Mouse (Mus musculus) MEL (cell line): ENCODE measurements around the gene Gm17657. TPM values are rescaled to one million over a fixed set of nuclear protein-coding genes. Genes with fewer than 3 reads are reported as not detected.
A peak's percentile ranks its signal among the peaks of the same experiment; 100 is the strongest.

Source experiments
- DNase-seq: peaks from one replicate; pipeline ENCODE4 v3.0.0; 2011; ENCODE audit warnings: low read depth, low spot score
- H3K27ac ChIP-seq: 2 replicates; pipeline ENCODE4 v1.5.1; 2012; ENCODE audit warnings: low read depth, mild to moderate bottlenecking, control low read depth, low read length, moderate library complexity; ENCODE audit not compliant: control insufficient read depth
- H3K27me3 ChIP-seq, 2 experiments: fragments of 150-350 bp in 1 of 2; sonication (generic) in 1 of 2; 2 replicates each; pipeline ENCODE4 v1.6.1; 2012; ENCODE audit warnings: low read length in 2 of 2, mild to moderate bottlenecking in 2 of 2, improper control_type of control experiment in 1 of 2, moderate library complexity in 1 of 2; ENCODE audit not compliant: insufficient read depth in 2 of 2, control insufficient read depth in 1 of 2
- H3K36me3 ChIP-seq, 2 experiments: 2 replicates each; pipeline ENCODE4 v1.6.1; 2012 to 2014; ENCODE audit warnings: low read length in 2 of 2, improper control_type of control experiment in 1 of 2, inconsistent platforms in 1 of 2, mild to moderate bottlenecking in 1 of 2; ENCODE audit not compliant: insufficient read depth in 2 of 2, control insufficient read depth in 1 of 2
- H3K4me1 ChIP-seq, 2 experiments: fragments of 150-350 bp in 1 of 2; sonication (generic) in 1 of 2; 2 replicates each; pipeline ENCODE4 v1.6.1; 2012; ENCODE audit warnings: low read length in 2 of 2, improper control_type of control experiment in 1 of 2, mild to moderate bottlenecking in 1 of 2; ENCODE audit not compliant: insufficient read depth in 2 of 2, control insufficient read depth in 1 of 2
- H3K4me3 ChIP-seq, 2 experiments: fragments of 150-350 bp in 1 of 2; sonication (generic) in 1 of 2; 2 replicates each; pipeline ENCODE4 v1.5.1; 2012; ENCODE audit warnings: low read depth in 2 of 2, low read length in 2 of 2, mild to moderate bottlenecking in 2 of 2, moderate library complexity in 2 of 2, control low read depth in 1 of 2, improper control_type of control experiment in 1 of 2; ENCODE audit not compliant: control insufficient read depth in 1 of 2, insufficient read depth in 1 of 2
- H3K79me2 ChIP-seq: 2 replicates; pipeline ENCODE4 v1.6.1; 2012; ENCODE audit warnings: mild to moderate bottlenecking, low read length, moderate library complexity; ENCODE audit not compliant: control insufficient read depth, poor library complexity, insufficient read depth
- H3K9ac ChIP-seq: 2 replicates; pipeline ENCODE4 v1.6.1; 2012; ENCODE audit warnings: low read depth, mild to moderate bottlenecking, control low read depth, low read length, moderate library complexity; ENCODE audit not compliant: control insufficient read depth, poor library complexity, severe bottlenecking
- H3K9me3 ChIP-seq: fragments of 150-350 bp; sonication (generic); replicated peaks from 2 replicates; pipeline ENCODE4 v1.6.1; 2012; ENCODE audit warnings: mild to moderate bottlenecking, low read length, improper control_type of control experiment, moderate library complexity; ENCODE audit not compliant: insufficient read depth
- BHLHE40 ChIP-seq: IDR thresholded peaks from 2 replicates; pipeline ENCODE4 v1.6.1; 2012; ENCODE audit warnings: low read depth, mild to moderate bottlenecking, inconsistent platforms, low read length, improper control_type of control experiment, borderline replicate concordance
- CHD1 ChIP-seq: IDR thresholded peaks from 2 replicates; pipeline ENCODE4 v1.6.1; 2012; ENCODE audit warnings: low read depth, mild to moderate bottlenecking, inconsistent platforms, low read length, improper control_type of control experiment
- CHD2 ChIP-seq: IDR thresholded peaks from 2 replicates; pipeline ENCODE4 v1.6.1; 2011; ENCODE audit warnings: low read length, improper control_type of control experiment
- E2F4 ChIP-seq: IDR thresholded peaks from 2 replicates; pipeline ENCODE4 v1.6.1; 2011; ENCODE audit warnings: low read depth, low read length, improper control_type of control experiment, borderline replicate concordance
- EP300 ChIP-seq, 2 experiments: IDR thresholded peaks; 2 replicates each; pipeline ENCODE4 v1.6.1; 2011; ENCODE audit warnings: improper control_type of control experiment in 2 of 2, low read length in 2 of 2, low read depth in 1 of 2, mild to moderate bottlenecking in 1 of 2
- ETS1 ChIP-seq: IDR thresholded peaks from 2 replicates; pipeline ENCODE4 v1.6.1; 2012; ENCODE audit warnings: low read depth, mild to moderate bottlenecking, inconsistent platforms, low read length, improper control_type of control experiment, moderate library complexity
- GABPA ChIP-seq: IDR thresholded peaks from 2 replicates; pipeline ENCODE4 v1.6.1; 2012; ENCODE audit warnings: low read depth, mild to moderate bottlenecking, inconsistent platforms, low read length, improper control_type of control experiment, moderate library complexity
- JUND ChIP-seq: IDR thresholded peaks from 2 replicates; pipeline ENCODE4 v1.6.1; 2011; ENCODE audit warnings: low read depth, mild to moderate bottlenecking, improper control_type of control experiment, low read length
- KAT2A ChIP-seq: conservative IDR thresholded peaks from 2 replicates; pipeline ENCODE4 v1.6.1; 2012; ENCODE audit warnings: low read depth, low read length, improper control_type of control experiment, inconsistent platforms
- MAZ ChIP-seq: IDR thresholded peaks from 2 replicates; pipeline ENCODE4 v1.6.1; 2012; ENCODE audit warnings: low read depth, mild to moderate bottlenecking, inconsistent platforms, low read length, improper control_type of control experiment
- MXI1 ChIP-seq: IDR thresholded peaks from 2 replicates; pipeline ENCODE4 v1.6.1; 2011; ENCODE audit warnings: mild to moderate bottlenecking, low read depth, low read length, improper control_type of control experiment
- MYC ChIP-seq: IDR thresholded peaks from 2 replicates; pipeline ENCODE4 v1.6.1; 2011; ENCODE audit warnings: low read depth, mild to moderate bottlenecking, low read length, improper control_type of control experiment, moderate library complexity
- NELFE ChIP-seq: IDR thresholded peaks from 2 replicates; pipeline ENCODE4 v1.6.1; 2011; ENCODE audit warnings: low read depth, low read length, improper control_type of control experiment
- POLR2A ChIP-seq, 2 experiments: IDR thresholded peaks; 2 replicates each; pipeline ENCODE4 v1.6.1; 2011 to 2012; ENCODE audit warnings: low read length in 2 of 2, mild to moderate bottlenecking in 2 of 2, control low read depth in 1 of 2, improper control_type of control experiment in 1 of 2, low read depth in 1 of 2, moderate library complexity in 1 of 2; ENCODE audit not compliant: control insufficient read depth in 1 of 2, insufficient read depth in 1 of 2, poor library complexity in 1 of 2
- POLR2AphosphoS2 ChIP-seq: IDR thresholded peaks from 2 replicates; pipeline ENCODE4 v1.6.1; 2011; ENCODE audit warnings: low read length, improper control_type of control experiment
- RAD21 ChIP-seq: IDR thresholded peaks from 2 replicates; pipeline ENCODE4 v1.6.1; 2011; ENCODE audit warnings: mild to moderate bottlenecking, low read depth, low read length, improper control_type of control experiment
- SIN3A ChIP-seq: IDR thresholded peaks from 2 replicates; pipeline ENCODE4 v1.6.1; 2012; ENCODE audit warnings: low read length, improper control_type of control experiment, inconsistent platforms
- TAL1 ChIP-seq: IDR thresholded peaks from 2 replicates; pipeline ENCODE4 v1.6.1; 2012; ENCODE audit warnings: mild to moderate bottlenecking, inconsistent platforms, low read length, moderate library complexity, mixed read lengths
- TCF12 ChIP-seq: IDR thresholded peaks from 2 replicates; pipeline ENCODE4 v1.6.1; 2014; ENCODE audit warnings: low read depth, mild to moderate bottlenecking, inconsistent platforms, low read length, improper control_type of control experiment, moderate library complexity
- USF2 ChIP-seq, 2 experiments: IDR thresholded peaks; 2 replicates each; pipeline ENCODE4 v1.6.1; 2011 to 2012; ENCODE audit warnings: improper control_type of control experiment in 2 of 2, low read length in 2 of 2, borderline replicate concordance in 1 of 2, inconsistent platforms in 1 of 2, low read depth in 1 of 2, mild to moderate bottlenecking in 1 of 2; ENCODE audit not compliant: insufficient read depth in 1 of 2
- ZC3H11A ChIP-seq: IDR thresholded peaks from 2 replicates; pipeline ENCODE4 v1.6.1; 2012; ENCODE audit warnings: low read depth, mild to moderate bottlenecking, inconsistent platforms, low read length, improper control_type of control experiment
- ZKSCAN1 ChIP-seq: IDR thresholded peaks from 2 replicates; pipeline ENCODE4 v1.6.1; 2012; ENCODE audit warnings: low read depth, mild to moderate bottlenecking, inconsistent platforms, low read length, improper control_type of control experiment, moderate library complexity
- ZMIZ1 ChIP-seq: IDR thresholded peaks from 2 replicates; pipeline ENCODE4 v1.6.1; 2012; ENCODE audit warnings: low read depth, mild to moderate bottlenecking, inconsistent platforms, low read length, improper control_type of control experiment, moderate library complexity
- ZNF384 ChIP-seq: IDR thresholded peaks from 2 replicates; pipeline ENCODE4 v1.6.1; 2012; ENCODE audit warnings: low read depth, mild to moderate bottlenecking, inconsistent platforms, low read length, improper control_type of control experiment
- polyA plus RNA-seq, 2 experiments: library from polyadenylated mRNA; stranded (reverse) in 1 of 2; unstranded in 1 of 2; fragments of >175 nt in 1 of 2; fragments of >200 nt in 1 of 2; gene quantifications; 2 replicates each; pipeline versions ENCODE4 v1.2.1 to v1.2.4; 2012; ENCODE audit warnings: low replicate concordance in 2 of 2, low read depth in 1 of 2; ENCODE audit not compliant: insufficient read length in 2 of 2, insufficient read depth in 1 of 2, missing spikeins in 1 of 2
- total RNA-seq: library from RNA; depleted of rRNA; stranded (reverse); fragments of 300-350 nt; gene quantifications from 2 replicates; pipeline ENCODE4 v1.2.3, GENCODE M21; 2012

The Gm17657 gene
- total and polyA plus RNA-seq, 3 experiments = 0.31 to 2.7 TPM; not detected in 1

GRCm38 (mm10) chr17:29500243-29500740 is 49.1 kb downstream of the Gm17657 start:
- H3K27me3 ChIP-seq = no peaks in the 10 kb centered on the region
- peak overlapping the region; percentile 94 for H3K27ac ChIP-seq
- TF ChIP-seq ZC3H11A (no peak), GABPA (no peak), ETS1 (no peak), MAZ (no peak), RAD21 (no peak), JUND (no peak), BHLHE40 (no peak), CHD1 (no peak), E2F4 (no peak), POLR2A (IDR thresholded peaks at IDR 0.05; ENCODE audit: control insufficient read depth in 1 of 2, insufficient read depth in 1 of 2, low read depth in 1 of 2, low read length in 2 of 2, poor library complexity in 1 of 2) (no peak; a peak in 1 of 4 replicates), CHD2 (no peak), SIN3A (no peak), NELFE (no peak), TCF12 (no peak), USF2 (IDR thresholded peaks at IDR 0.05; ENCODE audit: borderline replicate concordance in 1 of 2, insufficient read depth in 1 of 2, low read depth in 1 of 2, low read length in 2 of 2) (no peak), POLR2AphosphoS2 (no peak), MXI1 (no peak)
- TF ChIP-seq, all 39 proteins: peak for 0
- peak; percentile 77 for DNase-seq
- Histone ChIP-seq H3K4me1 (peaks cover 4 to 51% of the 10 kb centered on the region in 2 experiments; a peak in 3 of 4 replicates), H3K9ac (peak overlapping the region; percentile 65), H3K9me3 (no peaks in the 10 kb centered on the region), H3K4me3 (peak overlapping the region in 1 of 2 experiments; percentile 10; a peak in 2 of 4 replicates), H3K36me3 (peaks cover 0 to 45% of the 10 kb centered on the region in 2 experiments; a peak in 2 of 4 replicates), H3K79me2 (no peaks in the 10 kb centered on the region; the same call in 1 of the 2 replicates)

GRCm38 (mm10) chr17:29499511-29499910 is 49.9 kb downstream of the Gm17657 start:
- H3K27ac ChIP-seq = peak overlapping the region; percentile 94
- TF ChIP-seq POLR2AphosphoS2 (no peak), ZMIZ1 (no peak), MYC (0 out of 2 replicates have a peak, but pooled peaks have one; percentile 58), KAT2A (no peak), ZNF384 (no peak), ZKSCAN1 (no peak), TAL1 (peak; percentile 60), EP300 (IDR thresholded peaks at IDR 0.05; ENCODE audit: low read depth in 1 of 2, low read length in 2 of 2) (peak in 1 of 2 experiments; percentile 57; a peak in 2 of 4 replicates), TCF12 (no peak)
- TF ChIP-seq, all 39 proteins: peak for 3
- Histone ChIP-seq H3K36me3 (peaks cover 0 to 45% of the 10 kb centered on the region in 2 experiments; a peak in 2 of 4 replicates), H3K4me1 (peaks cover 4 to 51% of the 10 kb centered on the region in 2 experiments; a peak in 3 of 4 replicates), H3K9me3 (no peaks in the 10 kb centered on the region), H3K4me3 (no peak overlapping the region), H3K9ac (peak overlapping the region; percentile 65), H3K27me3 (no peaks in the 10 kb centered on the region), H3K79me2 (no peaks in the 10 kb centered on the region; the same call in 1 of the 2 replicates)
- peak; percentile 65 for DNase-seq
